Mouse (Mus musculus) left cerebral cortex, adult 2 months (tissue): ENCODE data around the gene Tm6sf1. TPM values are rescaled to one million over a fixed set of nuclear protein-coding genes. Genes with fewer than 3 reads are reported as not detected.
A peak's percentile ranks its signal among the peaks of the same experiment; 100 is the strongest.

ENCODE experiments used
- DNase-seq, 2 experiments: peaks; one replicate each; pipeline ENCODE4 v3.0.0; 2021 to 2022; ENCODE audit warnings: low spot score in 2 of 2, mixed read lengths in 1 of 2; ENCODE audit errors: extremely low spot score in 1 of 2
- H3K27ac ChIP-seq: fragments of 200-600 bp; 2 replicates; pipeline ENCODE4 v1.8.1; 2022
- H3K4me3 ChIP-seq: fragments of 200-600 bp; 2 replicates; pipeline ENCODE4 v1.8.1; 2022
- CTCF ChIP-seq: fragments of 200-600 bp; IDR thresholded peaks from 2 replicates; pipeline ENCODE4 v1.8.1; 2022; ENCODE audit warnings: antibody characterized with exemption, mild to moderate bottlenecking, moderate library complexity
- intact Hi-C: fragments of 180-260 bp; cut with DNase I; formaldehyde crosslinking; loops from one replicate; pipeline ENCODE4 v1.15.1; 2025
- total RNA-seq, 2 experiments: library from RNA; stranded (reverse); gene quantifications; 2 replicates each; pipeline ENCODE4 v1.2.3; 2021

The Tm6sf1 gene
- total RNA-seq, 2 experiments from 2014 or later = 30.9 to 33.7 TPM

- Histone ChIP-seq H3K27ac (peak overlapping the region; percentile 76), H3K4me3 (no peak overlapping the region)
- TF ChIP-seq CTCF = no peak
- no peak for DNase-seq
- intact Hi-C loops = no loop called here
Measured at GRCm38 (mm10) chr7:81841439-81841838, 17.4 kb upstream of the Tm6sf1 start.

GRCm38 (mm10) chr7:81842141-81842540, 16.7 kb upstream of the Tm6sf1 start:
- DNase-seq = no peak
- no peak overlapping the region for H3K4me3 ChIP-seq
- intact Hi-C loops = no loop called here
- TF ChIP-seq CTCF = no peak
- H3K27ac ChIP-seq = no peak overlapping the region

GRCm38 (mm10) chr7:81842998-81843397, 15.8 kb upstream of the Tm6sf1 start:
- no peak overlapping the region for H3K4me3 ChIP-seq
- H3K27ac ChIP-seq = no peak overlapping the region
- intact Hi-C loops = no loop called here
- DNase-seq = no peak
- TF ChIP-seq CTCF = no peak

- Histone ChIP-seq H3K4me3 (no peak overlapping the region), H3K27ac (no peak overlapping the region)
- DNase-seq = no peak
- TF ChIP-seq CTCF = no peak
- intact Hi-C loops = no loop called here
Measured at GRCm38 (mm10) chr7:81843903-81844302, 14.9 kb upstream of the Tm6sf1 start.

GRCm38 (mm10) chr7:81844801-81845200, 14.0 kb upstream of the Tm6sf1 start:
- no peak for DNase-seq
- H3K27ac ChIP-seq = no peak overlapping the region
- intact Hi-C loops = no loop called here
- no peak for TF ChIP-seq CTCF
- H3K4me3 ChIP-seq = no peak overlapping the region

GRCm38 (mm10) chr7:81845313-81845712, 13.5 kb upstream of the Tm6sf1 start:
- TF ChIP-seq CTCF = no peak
- DNase-seq = no peak
- intact Hi-C loops = no loop called here
- no peak overlapping the region for H3K27ac ChIP-seq
- no peak overlapping the region for H3K4me3 ChIP-seq

- DNase-seq = no peak
- intact Hi-C loops = no loop called here
- TF ChIP-seq CTCF = no peak
- no peak overlapping the region for H3K27ac ChIP-seq
- no peak overlapping the region for H3K4me3 ChIP-seq
Measured at GRCm38 (mm10) chr7:81846008-81846407, 12.8 kb upstream of the Tm6sf1 start.

- intact Hi-C loops = no loop called here
- DNase-seq = no peak
- Histone ChIP-seq H3K27ac (no peak overlapping the region), H3K4me3 (no peak overlapping the region)
- TF ChIP-seq CTCF = no peak
Measured at GRCm38 (mm10) chr7:81847010-81847409, 11.8 kb upstream of the Tm6sf1 start.

- intact Hi-C loops = no loop called here
- Histone ChIP-seq H3K4me3 (no peak overlapping the region), H3K27ac (no peak overlapping the region)
- no peak for TF ChIP-seq CTCF
- DNase-seq = no peak
Measured at GRCm38 (mm10) chr7:81847777-81848176, 11.0 kb upstream of the Tm6sf1 start.

- no peak for TF ChIP-seq CTCF
- DNase-seq = no peak
- Histone ChIP-seq H3K4me3 (no peak overlapping the region), H3K27ac (no peak overlapping the region)
- intact Hi-C loops = no loop called here
Measured at GRCm38 (mm10) chr7:81849214-81849613, 9.6 kb upstream of the Tm6sf1 start.

GRCm38 (mm10) chr7:81849633-81850032, 9.2 kb upstream of the Tm6sf1 start:
- intact Hi-C loops = no loop called here
- no peak for TF ChIP-seq CTCF
- DNase-seq = no peak
- H3K4me3 ChIP-seq = no peak overlapping the region
- H3K27ac ChIP-seq = no peak overlapping the region

GRCm38 (mm10) chr7:81850171-81850570, 8.6 kb upstream of the Tm6sf1 start:
- intact Hi-C loops = no loop called here
- no peak for TF ChIP-seq CTCF
- no peak for DNase-seq
- H3K4me3 ChIP-seq = no peak overlapping the region
- no peak overlapping the region for H3K27ac ChIP-seq

GRCm38 (mm10) chr7:81851706-81852105, 7.1 kb upstream of the Tm6sf1 start:
- intact Hi-C loops = no loop called here
- H3K27ac ChIP-seq = no peak overlapping the region
- TF ChIP-seq CTCF = no peak
- DNase-seq = no peak
- H3K4me3 ChIP-seq = no peak overlapping the region
